Mouse (Mus musculus) lung, embryonic 14.5 days (tissue): Measurements from ENCODE around the gene Ptbp3. TPM values are rescaled to one million over a fixed set of nuclear protein-coding genes. Genes with fewer than 3 reads are reported as not detected.
A peak's percentile ranks its signal among the peaks of the same experiment; 100 is the strongest.

ENCODE experiments used
- ATAC-seq: fragments of 200-750 bp; cut with Nextera tagmentation; 2 replicates; pipeline ENCODE4 v1.8.0; 2017; ENCODE audit warnings: mild to moderate bottlenecking, moderate TSS enrichment, moderate library complexity; ENCODE audit not compliant: insufficient read depth
- DNase-seq: peaks from one replicate; pipeline ENCODE4 v3.0.0-alpha.2; 2015
- H3K27ac ChIP-seq: fragments of 300-500 bp; sonication (generic); 2 replicates; pipeline ENCODE4 v1.5.1; 2014; ENCODE audit warnings: low read depth, mild to moderate bottlenecking, moderate library complexity
- H3K27me3 ChIP-seq: fragments of 300-500 bp; sonication (generic); 2 replicates; pipeline ENCODE4 v1.6.1; 2014; ENCODE audit warnings: low read length, control low read depth; ENCODE audit not compliant: insufficient read depth
- H3K36me3 ChIP-seq: fragments of 300-500 bp; sonication (generic); 2 replicates; pipeline ENCODE4 v1.6.1; 2014; ENCODE audit warnings: control low read depth; ENCODE audit not compliant: insufficient read depth
- H3K4me1 ChIP-seq: fragments of 300-500 bp; sonication (generic); 2 replicates; pipeline ENCODE4 v1.6.1; 2014; ENCODE audit warnings: antibody characterized with exemption, control low read depth; ENCODE audit not compliant: insufficient read depth
- H3K4me2 ChIP-seq: fragments of 300-500 bp; sonication (generic); 2 replicates; pipeline ENCODE4 v1.6.1; 2014; ENCODE audit warnings: mild to moderate bottlenecking
- H3K4me3 ChIP-seq: fragments of 300-500 bp; sonication (generic); 2 replicates; pipeline ENCODE4 v1.5.1; 2014; ENCODE audit warnings: low read depth, low read length
- H3K9ac ChIP-seq: fragments of 300-500 bp; sonication (generic); 2 replicates; pipeline ENCODE4 v1.6.1; 2014
- H3K9me3 ChIP-seq: fragments of 300-500 bp; sonication (generic); 2 replicates; pipeline ENCODE4 v1.6.1; 2016; ENCODE audit warnings: low read depth, low read length, control low read depth
- CTCF ChIP-seq: IDR thresholded peaks from 2 replicates; pipeline ENCODE4 v1.5.1; 2016; ENCODE audit warnings: antibody characterized with exemption, low read depth
- WGBS: fragments of 180-500 bp; shearing (Covaris S2); extraction: QIAGEN DNeasy Blood & Tissue Kit; methylation state at CpG from one replicate; pipeline ENCODE4 v1.1.7; 2014; 5-methylcytosine and 5-hydroxymethylcytosine counted together
- polyA plus RNA-seq: library from polyadenylated mRNA; unstranded; fragments of >200 nt; fragmentation: Nextera tagmentation; extraction: Ambion mirVana; gene quantifications from 2 replicates; pipeline ENCODE4 v1.2.1, GENCODE M21; 2014

Ptbp3 gene
- polyA plus RNA-seq, 1 experiment from 2014 or later: 69.6 TPM

DNA sequence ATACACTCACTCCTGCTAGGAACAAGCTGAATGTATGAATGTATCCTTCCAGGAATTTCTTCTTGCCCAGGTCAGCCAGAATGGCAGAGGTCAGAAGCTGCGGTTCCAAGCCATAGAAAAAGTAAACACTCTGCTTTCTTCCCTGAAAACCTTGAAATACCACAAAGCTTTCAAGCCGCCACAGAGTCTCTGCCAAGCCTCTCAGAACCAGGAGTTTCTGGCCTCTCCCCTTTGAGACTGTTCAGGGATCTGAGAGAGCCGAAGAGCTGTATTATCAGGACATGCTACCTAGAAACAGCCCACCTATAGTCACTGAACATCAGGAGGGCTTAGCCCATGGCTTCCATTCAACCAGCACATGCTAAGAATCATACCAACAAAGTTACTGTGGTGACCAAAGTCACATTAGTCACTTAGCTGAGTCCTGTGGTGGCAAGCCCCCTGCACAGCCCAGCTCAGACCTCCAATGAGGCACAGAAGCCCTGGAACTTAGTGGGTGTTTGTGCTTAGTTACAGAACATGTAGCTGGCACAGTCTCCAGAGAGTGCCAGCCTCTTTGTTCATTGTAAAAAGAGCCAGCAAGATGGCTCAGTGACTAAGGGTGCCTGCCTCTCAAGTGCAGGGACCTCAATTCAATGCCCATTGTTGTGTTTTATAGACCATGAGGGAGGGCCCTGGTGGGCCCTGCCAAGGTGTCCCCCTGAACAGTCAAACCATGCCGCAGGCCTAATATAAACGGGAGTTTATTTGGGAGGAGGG lies 127.0 kb downstream of the Ptbp3 start:
- 43% methylated on average over 5 of the region's 5 CpGs for WGBS
- no peak for TF ChIP-seq CTCF
- 0 out of 2 replicates have a peak, but pooled peaks have one; percentile 9 for ATAC-seq
- peak; percentile 40 for DNase-seq
- no peaks in the 10 kb centered on the region for H3K27me3 ChIP-seq
- no peaks in the 10 kb centered on the region for H3K9me3 ChIP-seq
- H3K9ac ChIP-seq: no peak overlapping the region
- no peak overlapping the region for H3K4me2 ChIP-seq
- H3K4me3 ChIP-seq: no peak overlapping the region
- peak overlapping the region; percentile 84 for H3K27ac ChIP-seq
- no peaks in the 10 kb centered on the region for H3K36me3 ChIP-seq
- peaks cover 5% of the 10 kb centered on the region; the same call in 1 of the 2 replicates for H3K4me1 ChIP-seq

Other genes with a start within 250 kb of the Ptbp3 start
- gene Susd1, start 110.7 kb downstream of the Ptbp3 start, polyA plus RNA-seq: 5.1 and 5.6 TPM in 2 replicates
- 17.7 and 17.9 TPM in 2 replicates for gene Hsdl2, start 32.2 kb upstream of the Ptbp3 start, polyA plus RNA-seq
- 29.3 and 29.6 TPM in 2 replicates for gene E130308A19Rik, start 76.8 kb upstream of the Ptbp3 start, polyA plus RNA-seq